Mouse (Mus musculus) macrophage (primary cell): Measurements from ENCODE around the gene Btbd6. TPM values are rescaled to one million over a fixed set of nuclear protein-coding genes. Genes with fewer than 3 reads are reported as not detected.

Source experiments
- H3K27ac ChIP-seq: fragments of 350-480 bp; formaldehyde crosslinking; 2 replicates; pipeline ENCODE4 v1.9.0; 2021
- H3K36me3 ChIP-seq: fragments of 350-480 bp; formaldehyde crosslinking; 2 replicates; pipeline ENCODE4 v1.9.0; 2021; ENCODE audit errors: inconsistent target
- H3K4me3 ChIP-seq: fragments of 350-480 bp; formaldehyde crosslinking; 2 replicates; pipeline ENCODE4 v1.9.0; 2021; ENCODE audit errors: inconsistent target
- H3K79me2 ChIP-seq: fragments of 350-480 bp; formaldehyde crosslinking; 2 replicates; pipeline ENCODE4 v1.9.0; 2021; ENCODE audit errors: inconsistent target
- WGBS: methylation state at CpG from one replicate; pipeline ENCODE4 v1.1.7; 2026; ENCODE audit warnings: inconsistent platforms; ENCODE audit not compliant: missing documents; 5-methylcytosine and 5-hydroxymethylcytosine counted together
- polyA plus RNA-seq: library from polyadenylated mRNA; stranded (reverse); fragments of 250-400 nt; gene quantifications from 3 replicates; pipeline ENCODE4 v1.2.4, GENCODE M21; 2018; ENCODE audit warnings: inconsistent platforms

Btbd6 gene
- polyA plus RNA-seq, 1 experiment from 2014 or later, result 5.3 TPM

DNA sequence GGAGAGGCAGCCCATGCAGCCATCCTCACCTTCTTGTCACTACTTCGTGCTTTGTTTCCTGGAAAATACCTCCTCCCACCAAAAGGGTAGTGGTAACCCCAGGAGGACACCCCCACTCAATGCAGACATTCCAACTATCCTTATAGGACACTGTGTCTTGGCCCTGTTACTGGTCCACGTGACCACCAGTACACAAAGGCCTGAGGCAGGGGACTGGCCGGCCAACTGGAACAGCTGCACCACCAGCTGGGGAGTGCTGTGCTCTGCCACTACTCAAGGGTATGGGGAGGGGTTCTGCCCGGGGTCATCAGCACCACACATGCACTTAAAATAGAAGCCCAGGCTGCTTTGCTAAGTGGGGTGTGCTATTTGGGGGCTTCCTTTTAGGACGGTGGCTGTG lies 51.8 kb downstream of the Btbd6 start:
- 92% methylated on average over 5 of the region's 5 CpGs for WGBS
- Histone ChIP-seq H3K79me2 (peaks cover 91% of the 10 kb centered on the region), H3K36me3 (peaks cover 27% of the 10 kb centered on the region; the same call in 1 of the 2 replicates), H3K4me3 (no peak overlapping the region), H3K27ac (no peak overlapping the region)

Other genes with a start within 250 kb of the Btbd6 start
- gene Pld4, start 215.8 kb upstream of the Btbd6 start, polyA plus RNA-seq, result 131 to 514 TPM (median 230 TPM) in 3 replicates
- gene Ahnak2, start 173.8 kb upstream of the Btbd6 start, polyA plus RNA-seq, result 41.7 to 78.3 TPM (median 63.2 TPM) in 3 replicates
- gene Clba1, start 167.5 kb upstream of the Btbd6 start, polyA plus RNA-seq, result 1.9 to 4.4 TPM (median 4.2 TPM) in 3 replicates
- 10.7 to 17.8 TPM (median 14.2 TPM) in 3 replicates for gene Cdca4, start 147.1 kb upstream of the Btbd6 start, polyA plus RNA-seq
- gene Gpr132, start 108.3 kb upstream of the Btbd6 start, polyA plus RNA-seq, result 1.7 to 5.8 TPM (median 2.0 TPM) in 3 replicates
- 0.14 to 0.42 TPM (median 0.26 TPM) in 3 replicates for gene Jag2, start 46.7 kb upstream of the Btbd6 start, polyA plus RNA-seq
- 5.3 to 15.2 TPM (median 11.4 TPM) in 3 replicates for gene Nudt14, start 34.4 kb upstream of the Btbd6 start, polyA plus RNA-seq
- 15.4 to 26.6 TPM (median 18.3 TPM) in 3 replicates for gene Brf1, start 24.2 kb downstream of the Btbd6 start, polyA plus RNA-seq
- gene Pacs2, start 38.0 kb downstream of the Btbd6 start, polyA plus RNA-seq, result 42.2 to 56.7 TPM (median 54.3 TPM) in 3 replicates
- not detected in 3 replicates for gene Tex22, start 98.0 kb downstream of the Btbd6 start, polyA plus RNA-seq
- 18.9 to 28.3 TPM (median 24.5 TPM) in 3 replicates for gene Mta1, start 121.8 kb downstream of the Btbd6 start, polyA plus RNA-seq
- 0.39 to 0.53 TPM (median 0.46 TPM) in 3 replicates for gene Crip2, start 163.8 kb downstream of the Btbd6 start, polyA plus RNA-seq
- gene Crip1, start 169.8 kb downstream of the Btbd6 start, polyA plus RNA-seq, result 173 to 304 TPM (median 230 TPM) in 3 replicates
- 0.63 to 3.8 TPM (median 0.75 TPM) in 3 replicates for gene Tedc1, start 179.9 kb downstream of the Btbd6 start, polyA plus RNA-seq
- not detected in 3 replicates for gene Tmem121, start 209.4 kb downstream of the Btbd6 start, polyA plus RNA-seq